Mouse (Mus musculus) hindbrain, embryonic 13.5 days (tissue): Measurements from ENCODE around the gene Ablim2. TPM values are rescaled to one million over a fixed set of nuclear protein-coding genes. Genes with fewer than 3 reads are reported as not detected.

ENCODE experiments used
- ATAC-seq: fragments of 200-750 bp; cut with Nextera tagmentation; 2 replicates; pipeline ENCODE4 v1.8.0; 2017; ENCODE audit warnings: moderate TSS enrichment; ENCODE audit not compliant: low FRiP score
- H3K27ac ChIP-seq: fragments of 300-500 bp; sonication (generic); 2 replicates; pipeline ENCODE4 v1.5.1; 2015; ENCODE audit warnings: inconsistent platforms, mild to moderate bottlenecking, moderate library complexity
- H3K27me3 ChIP-seq: fragments of 300-500 bp; sonication (generic); 2 replicates; pipeline ENCODE4 v1.6.1; 2015; ENCODE audit warnings: mild to moderate bottlenecking, inconsistent platforms
- H3K36me3 ChIP-seq: fragments of 300-500 bp; sonication (generic); 2 replicates; pipeline ENCODE4 v1.6.1; 2015; ENCODE audit warnings: mild to moderate bottlenecking, inconsistent platforms
- H3K4me1 ChIP-seq: fragments of 300-500 bp; sonication (generic); replicated peaks from 2 replicates; pipeline ENCODE4 v1.6.1; 2015; ENCODE audit warnings: inconsistent platforms
- H3K4me2 ChIP-seq: fragments of 300-500 bp; sonication (generic); 2 replicates; pipeline ENCODE4 v1.6.1; 2015; ENCODE audit warnings: inconsistent platforms, mild to moderate bottlenecking, moderate library complexity
- H3K4me3 ChIP-seq: fragments of 300-500 bp; sonication (generic); 2 replicates; pipeline ENCODE4 v1.5.1; 2015; ENCODE audit warnings: mild to moderate bottlenecking, inconsistent platforms
- H3K9ac ChIP-seq: fragments of 300-500 bp; sonication (generic); 2 replicates; pipeline ENCODE4 v1.6.1; 2015; ENCODE audit warnings: mild to moderate bottlenecking, inconsistent platforms
- H3K9me3 ChIP-seq: fragments of 300-500 bp; sonication (generic); 2 replicates; pipeline ENCODE4 v1.6.1; 2016; ENCODE audit warnings: inconsistent platforms
- WGBS: fragments of 180-500 bp; shearing (Covaris S2); methylation state at CpG from one replicate; pipeline ENCODE4 v1.1.7; 2015; 5-methylcytosine and 5-hydroxymethylcytosine counted together
- polyA plus RNA-seq: library from polyadenylated mRNA; unstranded; fragments of >200 nt; fragmentation: Nextera tagmentation; extraction: Ambion mirVana; gene quantifications from 2 replicates; pipeline ENCODE4 v1.2.1, GENCODE M21; 2015

Ablim2 gene
- polyA plus RNA-seq, 1 experiment from 2014 or later, result 9.5 TPM

DNA sequence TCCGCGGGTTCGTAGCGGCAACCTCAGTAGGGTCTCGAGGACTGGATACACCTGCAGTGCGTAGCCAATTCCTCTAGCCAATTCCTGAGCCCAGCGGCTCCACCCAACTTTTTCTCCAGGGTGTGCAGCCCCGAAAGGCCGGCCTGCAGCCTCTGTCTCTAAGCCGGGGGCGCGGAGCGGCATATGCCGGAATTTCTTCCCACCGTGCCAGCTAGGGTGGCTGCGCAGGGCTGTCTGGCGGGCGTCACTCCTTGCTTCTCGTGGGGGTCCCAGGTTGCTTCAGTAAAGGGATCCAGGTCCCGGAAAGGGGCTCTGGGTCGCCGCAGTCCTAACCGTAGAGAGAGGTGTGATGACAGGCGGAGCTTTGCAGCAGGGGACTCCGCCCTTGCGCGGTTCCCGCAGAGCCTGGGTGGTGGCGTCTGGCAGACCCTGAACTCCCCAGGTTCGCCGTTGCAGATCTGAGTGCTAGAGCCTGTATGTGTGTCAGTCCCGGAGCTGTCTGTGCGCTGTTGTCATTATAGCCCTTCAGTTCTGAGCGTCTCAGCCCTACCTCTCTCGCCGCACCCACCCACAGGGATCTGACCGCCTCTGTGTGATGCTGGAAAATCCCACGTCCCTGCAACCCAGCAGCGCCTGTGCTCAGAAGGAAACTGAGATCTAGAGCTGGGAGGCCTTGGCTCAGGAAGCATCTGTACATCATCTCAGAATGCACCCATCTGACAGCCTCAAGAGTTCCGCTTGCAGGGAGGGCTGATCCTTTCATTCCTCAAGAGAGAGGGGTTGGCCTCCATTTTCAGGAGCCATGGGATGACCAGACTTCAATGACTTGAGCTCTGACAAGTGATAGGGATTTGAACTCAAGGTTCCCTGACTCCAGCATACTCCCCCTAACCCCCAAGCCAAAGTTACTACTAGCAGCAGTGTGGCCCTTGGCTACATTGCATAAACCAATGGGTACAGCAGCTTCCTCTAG is 687 bp downstream of the Ablim2 start:
- peak overlapping the region; percentile 86 for H3K4me2 ChIP-seq
- 2% methylated on average over 40 of the region's 40 CpGs for WGBS
- H3K9ac ChIP-seq, result peak overlapping the region; percentile 75
- peak; percentile 46 for ATAC-seq
- no peaks in the 10 kb centered on the region for H3K36me3 ChIP-seq
- H3K4me3 ChIP-seq, result peak overlapping the region; percentile 51
- H3K4me1 ChIP-seq, result peaks cover 23% of the 10 kb centered on the region
- no peaks in the 10 kb centered on the region for H3K9me3 ChIP-seq
- H3K27me3 ChIP-seq, result peaks cover 56% of the 10 kb centered on the region
- 0 out of 2 replicates have a peak overlapping the region, but pooled peaks have one; percentile 6 for H3K27ac ChIP-seq

DNA sequence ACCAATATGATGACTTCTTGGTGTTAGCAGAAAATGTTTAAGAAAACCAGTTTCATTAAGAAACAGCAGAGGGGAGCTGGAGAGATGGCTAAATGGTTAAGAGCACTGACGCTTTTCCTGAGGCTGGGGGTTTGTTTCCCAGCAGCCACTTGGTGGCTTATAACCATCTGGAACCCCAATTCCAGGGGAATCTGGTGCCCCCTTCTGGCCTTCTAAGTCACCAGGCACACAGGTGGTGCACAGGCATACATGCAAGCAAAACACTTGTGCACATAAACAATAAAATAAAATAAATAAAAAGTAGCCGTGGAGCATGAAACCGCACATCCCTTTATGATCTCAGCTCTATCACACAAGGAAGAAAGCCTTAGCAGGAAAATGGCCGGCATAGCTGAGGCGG is 3.6 kb downstream of the Ablim2 start:
- Histone ChIP-seq H3K4me1 (peaks cover 22% of the 10 kb centered on the region), H3K4me2 (no peak overlapping the region), H3K9ac (no peak overlapping the region), H3K4me3 (no peak overlapping the region), H3K27ac (no peak overlapping the region), H3K27me3 (peaks cover 48% of the 10 kb centered on the region), H3K9me3 (no peaks in the 10 kb centered on the region), H3K36me3 (no peaks in the 10 kb centered on the region)
- no peak for ATAC-seq
- WGBS, result 81% methylated on average over 5 of the region's 5 CpGs

- Histone ChIP-seq H3K4me3 (no peak overlapping the region), H3K27me3 (peaks cover 47% of the 10 kb centered on the region), H3K4me1 (peaks cover 14% of the 10 kb centered on the region), H3K27ac (no peak overlapping the region), H3K36me3 (no peaks in the 10 kb centered on the region), H3K9ac (no peak overlapping the region), H3K9me3 (no peaks in the 10 kb centered on the region), H3K4me2 (no peak overlapping the region)
- ATAC-seq, result no peak
- WGBS, result 68% methylated on average over 5 of the region's 5 CpGs
Observed at GRCm38 (mm10) chr5:35762388-35762787, 4.7 kb downstream of the Ablim2 start.

- Histone ChIP-seq H3K4me1 (peaks cover 14% of the 10 kb centered on the region), H3K4me3 (no peak overlapping the region), H3K36me3 (no peaks in the 10 kb centered on the region), H3K9me3 (no peaks in the 10 kb centered on the region), H3K27me3 (peaks cover 46% of the 10 kb centered on the region), H3K27ac (no peak overlapping the region), H3K9ac (no peak overlapping the region), H3K4me2 (no peak overlapping the region)
- no peak for ATAC-seq
- WGBS, result 77% methylated on average over 10 of the region's 10 CpGs
Observed at GRCm38 (mm10) chr5:35762850-35763249, 5.2 kb downstream of the Ablim2 start.

DNA sequence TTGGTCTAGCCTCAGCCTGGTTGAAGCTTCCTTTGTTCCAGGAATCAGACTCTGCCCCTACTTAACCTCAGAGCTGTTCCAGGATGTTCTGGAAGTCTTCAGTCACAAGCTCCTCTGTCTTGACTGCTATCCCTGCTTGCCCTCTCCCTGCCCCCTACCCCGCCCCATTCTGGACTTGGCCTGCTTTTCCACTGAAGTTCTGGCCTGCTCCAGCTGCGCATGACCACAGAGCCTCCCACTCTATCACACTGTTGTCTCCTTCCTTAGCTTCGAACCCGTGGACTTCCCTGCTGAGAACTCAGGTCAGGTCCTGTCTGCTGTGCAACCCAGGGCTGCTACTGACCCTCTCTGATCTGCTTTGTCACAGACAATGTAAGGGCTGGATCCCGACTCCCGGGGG is 8.2 kb downstream of the Ablim2 start:
- WGBS, result 90% methylated on average over 6 of the region's 6 CpGs
- ATAC-seq, result no peak
- H3K9me3 ChIP-seq, result no peaks in the 10 kb centered on the region

GRCm38 (mm10) chr5:35768525-35768924 is 10.8 kb downstream of the Ablim2 start:
- WGBS, result 69% methylated on average over 3 of the region's 3 CpGs
- Histone ChIP-seq H3K9me3 (no peaks in the 10 kb centered on the region), H3K4me2 (no peak overlapping the region), H3K4me3 (no peak overlapping the region), H3K27me3 (0 out of 2 replicates have a peak, but pooled peaks cover 6% of the 10 kb centered on the region), H3K4me1 (peaks cover 10% of the 10 kb centered on the region), H3K27ac (no peak overlapping the region), H3K36me3 (no peaks in the 10 kb centered on the region), H3K9ac (no peak overlapping the region)
- no peak for ATAC-seq

More for the DNA sequence above, 8.2 kb downstream of the Ablim2 start:
- H3K36me3 ChIP-seq, result no peaks in the 10 kb centered on the region
- no peak overlapping the region for H3K4me2 ChIP-seq
- H3K4me3 ChIP-seq, result no peak overlapping the region
- no peak overlapping the region for H3K9ac ChIP-seq
- H3K27me3 ChIP-seq, result peaks cover 15% of the 10 kb centered on the region
- H3K27ac ChIP-seq, result no peak overlapping the region
- H3K4me1 ChIP-seq, result peaks cover 3% of the 10 kb centered on the region

- no peak for ATAC-seq
- Histone ChIP-seq H3K9me3 (no peaks in the 10 kb centered on the region), H3K27ac (no peak overlapping the region), H3K27me3 (0 out of 2 replicates have a peak, but pooled peaks cover 5% of the 10 kb centered on the region), H3K4me3 (no peak overlapping the region), H3K4me1 (peaks cover 15% of the 10 kb centered on the region), H3K36me3 (no peaks in the 10 kb centered on the region), H3K9ac (no peak overlapping the region), H3K4me2 (no peak overlapping the region)
- WGBS, result 85% methylated on average over 7 of the region's 7 CpGs
Observed at GRCm38 (mm10) chr5:35768997-35769396, 11.3 kb downstream of the Ablim2 start.

- no peak for ATAC-seq
- no peak overlapping the region for H3K9ac ChIP-seq
- no peaks in the 10 kb centered on the region for H3K9me3 ChIP-seq
- 86% methylated on average over 2 of the region's 2 CpGs for WGBS
- no peak overlapping the region for H3K27ac ChIP-seq
- no peak overlapping the region for H3K4me3 ChIP-seq
- H3K36me3 ChIP-seq, result no peaks in the 10 kb centered on the region
- peaks cover 18% of the 10 kb centered on the region for H3K4me1 ChIP-seq
- no peak overlapping the region for H3K4me2 ChIP-seq
- no peaks in the 10 kb centered on the region for H3K27me3 ChIP-seq
Observed at GRCm38 (mm10) chr5:35770246-35770645, 12.6 kb downstream of the Ablim2 start.

- Histone ChIP-seq H3K9ac (no peak overlapping the region), H3K36me3 (no peaks in the 10 kb centered on the region), H3K4me2 (no peak overlapping the region), H3K27ac (no peak overlapping the region), H3K27me3 (no peaks in the 10 kb centered on the region), H3K4me3 (no peak overlapping the region), H3K9me3 (no peaks in the 10 kb centered on the region), H3K4me1 (peaks cover 18% of the 10 kb centered on the region)
- 65% methylated on average over 14 of the region's 14 CpGs for WGBS
- ATAC-seq, result no peak
Observed at GRCm38 (mm10) chr5:35770891-35771663, 13.4 kb downstream of the Ablim2 start.

- Histone ChIP-seq H3K9me3 (no peaks in the 10 kb centered on the region), H3K27me3 (no peaks in the 10 kb centered on the region), H3K9ac (no peak overlapping the region), H3K4me1 (peaks cover 18% of the 10 kb centered on the region), H3K4me3 (no peak overlapping the region), H3K4me2 (no peak overlapping the region), H3K27ac (peak overlapping the region; percentile 46; the same call in 1 of the 2 replicates), H3K36me3 (no peaks in the 10 kb centered on the region)
- ATAC-seq, result no peak
- WGBS, result 71% methylated on average over 13 of the region's 13 CpGs
Observed at GRCm38 (mm10) chr5:35773274-35774136, 15.8 kb downstream of the Ablim2 start.

DNA sequence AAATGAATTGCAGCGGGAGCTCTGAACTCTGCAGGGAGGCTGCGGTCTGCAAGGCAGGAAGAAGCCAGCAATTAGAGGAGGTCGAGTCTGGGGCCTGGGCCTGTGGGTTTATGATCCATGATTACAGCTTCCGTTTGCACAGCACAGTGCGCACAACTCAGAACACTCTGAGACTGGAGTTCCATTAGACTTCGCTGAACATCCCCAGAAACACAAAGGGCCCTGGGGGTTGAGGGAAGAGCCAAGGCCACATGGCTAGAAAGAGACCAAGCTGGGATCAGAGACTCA is 16.4 kb downstream of the Ablim2 start:
- no peak overlapping the region for H3K9ac ChIP-seq
- no peaks in the 10 kb centered on the region for H3K9me3 ChIP-seq
- ATAC-seq, result no peak
- no peaks in the 10 kb centered on the region for H3K36me3 ChIP-seq
- WGBS, result 59% methylated on average over 6 of the region's 6 CpGs
- H3K27ac ChIP-seq, result no peak overlapping the region; the same call in 1 of the 2 replicates
- no peak overlapping the region for H3K4me2 ChIP-seq
- peaks cover 18% of the 10 kb centered on the region for H3K4me1 ChIP-seq
- no peaks in the 10 kb centered on the region for H3K27me3 ChIP-seq
- H3K4me3 ChIP-seq, result no peak overlapping the region

DNA sequence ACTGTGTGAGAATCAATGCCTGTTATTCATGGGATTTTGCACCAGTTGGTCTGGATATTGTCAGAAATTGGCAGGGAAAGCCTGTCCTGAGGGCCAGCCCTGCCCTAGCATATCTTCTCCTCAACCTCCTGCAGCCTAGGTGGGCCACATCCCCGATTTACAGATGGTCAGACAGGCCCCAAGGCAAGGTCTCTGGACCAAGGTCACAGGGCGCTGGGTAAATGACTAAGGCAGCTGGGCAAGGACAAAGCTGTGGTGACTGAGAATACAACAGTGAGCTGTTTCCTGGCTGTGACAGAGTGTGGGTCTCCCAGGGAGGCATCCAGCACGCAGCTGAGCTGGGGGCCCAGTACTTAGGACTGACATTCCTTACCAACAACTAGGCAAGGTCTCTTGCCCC is 23.4 kb downstream of the Ablim2 start:
- H3K4me1 ChIP-seq, result peaks cover 6% of the 10 kb centered on the region; the same call in 1 of the 2 replicates
- no peaks in the 10 kb centered on the region for H3K36me3 ChIP-seq
- 76% methylated on average over 3 of the region's 3 CpGs for WGBS
- H3K4me2 ChIP-seq, result no peak overlapping the region
- H3K9ac ChIP-seq, result no peak overlapping the region
- no peaks in the 10 kb centered on the region for H3K9me3 ChIP-seq
- no peak overlapping the region for H3K27ac ChIP-seq
- 0 out of 2 replicates have a peak, but pooled peaks cover 6% of the 10 kb centered on the region for H3K27me3 ChIP-seq
- no peak for ATAC-seq
- no peak overlapping the region for H3K4me3 ChIP-seq
